Mouse (Mus musculus): ENCODE measurements at regions not wholly inside any gene's neighbourhood (a gene's known extent, or its start where the extent isn't known, plus 50 kb on each side); places are given as distances from the start of the nearest gene placed in this dataset.

GRCm38 (mm10) chr1:129219098-129219497 lies 54.0 kb upstream of the Thsd7b start:
- in situ Hi-C loops (cut with MboI; ENCODE audit: low sequenced_read_pairs), result no loop called here

DNA sequence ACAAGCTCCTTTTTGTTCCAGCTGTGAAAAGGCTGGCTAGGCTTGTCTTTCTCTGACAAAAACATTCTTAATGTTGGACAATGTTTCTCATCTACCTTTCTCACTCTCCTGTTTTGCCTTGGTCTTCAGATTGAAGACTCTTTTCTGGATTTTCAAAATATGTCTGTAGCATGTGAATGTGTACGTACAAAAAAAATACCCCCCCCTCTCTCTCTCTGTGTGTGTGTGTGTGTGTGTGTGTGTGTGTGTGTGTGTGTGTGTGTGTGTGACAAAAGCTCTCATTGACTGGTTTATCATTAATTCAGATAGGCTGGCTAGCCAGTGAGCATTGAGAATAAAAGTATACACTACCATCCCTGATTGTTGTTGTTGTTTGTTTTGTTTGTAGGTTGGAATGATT lies 64.3 kb upstream of the Thsd7b start:
- in situ Hi-C loops (cut with MboI; ENCODE audit: low sequenced_read_pairs), result no loop called here

GRCm38 (mm10) chr1:129208406-129208805 lies 64.7 kb upstream of the Thsd7b start:
- in situ Hi-C loops (cut with MboI; ENCODE audit: low sequenced_read_pairs), result no loop called here

DNA sequence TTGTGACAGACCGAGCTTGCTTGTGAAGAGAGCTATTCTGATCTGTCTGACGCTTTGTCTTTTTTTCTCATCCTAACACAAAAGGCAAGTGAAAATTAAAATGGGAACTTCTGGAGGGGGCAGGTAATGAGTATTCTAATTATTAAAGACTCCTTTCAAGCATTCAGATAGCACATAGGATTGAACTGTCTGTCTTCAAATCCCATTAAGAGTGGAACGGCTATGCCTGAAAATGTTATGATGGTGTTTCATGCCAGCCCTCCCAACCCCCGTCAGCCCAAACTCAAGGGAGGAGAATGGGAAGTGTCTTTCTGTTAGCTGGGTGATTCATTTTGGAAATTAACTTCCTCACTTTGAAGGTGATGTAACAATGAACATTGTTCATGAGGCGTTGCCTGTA lies 65.4 kb upstream of the Thsd7b start:
- in situ Hi-C loops (cut with MboI; ENCODE audit: low sequenced_read_pairs), result no loop called here

GRCm38 (mm10) chr1:129180174-129180759 lies 92.8 kb upstream of the Thsd7b start:
- in situ Hi-C loops (cut with MboI; ENCODE audit: low sequenced_read_pairs), result no loop called here

GRCm38 (mm10) chr1:129169936-129170335 lies 103.2 kb upstream of the Thsd7b start:
- in situ Hi-C loops (cut with MboI; ENCODE audit: low sequenced_read_pairs), result no loop called here

DNA sequence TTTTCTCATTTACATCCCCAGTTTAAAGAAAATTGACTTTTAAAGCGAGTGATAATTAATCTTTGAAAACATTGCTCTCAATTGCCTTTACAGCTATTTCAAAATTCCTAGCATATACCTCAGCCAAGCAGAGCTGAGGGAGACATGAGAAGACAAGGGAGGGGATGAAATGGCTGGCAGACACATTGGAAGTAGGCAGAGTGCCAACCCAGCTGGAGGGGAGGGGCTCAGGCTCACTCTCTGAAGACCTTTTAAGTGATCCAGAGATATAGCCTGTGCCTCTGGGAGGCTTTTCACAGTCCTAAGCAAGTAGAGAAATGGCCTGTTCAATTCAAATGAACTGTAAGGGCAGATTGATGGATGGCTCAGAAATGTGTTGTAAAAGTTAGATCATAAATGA lies 122.5 kb upstream of the Thsd7b start:
- in situ Hi-C loops (cut with MboI; ENCODE audit: low sequenced_read_pairs), result no loop called here

- in situ Hi-C loops (cut with MboI; ENCODE audit: low sequenced_read_pairs), result no loop called here
Observed at GRCm38 (mm10) chr1:129148733-129149388, 124.2 kb upstream of the Thsd7b start.

- in situ Hi-C loops (cut with MboI; ENCODE audit: low sequenced_read_pairs), result no loop called here
Observed at GRCm38 (mm10) chr1:129146395-129147094, 126.6 kb upstream of the Thsd7b start.

DNA sequence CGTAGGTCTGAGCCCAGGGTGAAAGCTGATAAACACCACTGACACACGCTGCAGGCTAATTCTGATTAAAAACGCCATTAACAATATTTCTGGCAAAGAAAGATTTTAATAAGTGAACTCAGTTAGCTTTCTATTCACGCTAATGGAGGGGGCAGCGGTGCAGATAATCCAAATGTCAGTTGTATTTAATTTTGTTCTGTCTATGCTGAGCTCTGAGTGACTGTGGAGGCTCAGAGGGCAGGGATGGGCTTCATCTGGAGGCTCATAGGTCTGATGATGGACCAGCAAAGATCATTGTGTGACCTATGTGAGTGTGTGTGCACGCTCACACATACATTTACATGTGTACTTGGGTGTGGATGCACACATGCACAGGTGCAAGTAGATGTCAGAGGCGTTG lies 134.3 kb upstream of the Thsd7b start:
- in situ Hi-C loops (cut with MboI; ENCODE audit: low sequenced_read_pairs), result no loop called here

GRCm38 (mm10) chr1:129106961-129107557 lies 166.0 kb upstream of the Thsd7b start:
- in situ Hi-C loops (cut with MboI; ENCODE audit: low sequenced_read_pairs), result no loop called here

- in situ Hi-C loops (cut with MboI; ENCODE audit: low sequenced_read_pairs), result no loop called here
Observed at GRCm38 (mm10) chr1:129100997-129101396, 172.1 kb upstream of the Thsd7b start.

DNA sequence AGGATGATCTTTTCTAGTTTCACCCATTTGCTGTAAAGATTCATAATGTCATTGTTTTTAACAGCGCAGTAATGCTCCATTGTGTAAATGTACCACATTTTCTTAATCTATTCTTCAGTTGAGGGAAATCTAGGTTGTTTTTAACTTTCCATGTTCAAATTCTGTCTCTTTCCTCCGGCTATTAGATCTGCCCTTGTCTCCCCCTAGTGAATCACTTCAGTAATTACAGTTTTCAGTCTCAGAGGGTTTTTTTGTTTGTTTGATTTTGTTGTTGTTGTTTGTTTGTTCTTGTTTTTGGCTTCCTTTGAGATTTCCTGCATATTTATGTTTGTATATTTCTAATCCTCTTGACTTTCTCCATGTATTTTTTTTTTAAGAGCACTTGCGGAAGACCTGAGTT lies 194.8 kb upstream of the Thsd7b start:
- in situ Hi-C loops (cut with MboI; ENCODE audit: low sequenced_read_pairs), result no loop called here

- in situ Hi-C loops (cut with MboI; ENCODE audit: low sequenced_read_pairs), result no loop called here
Observed at GRCm38 (mm10) chr1:129057182-129057581, 215.9 kb upstream of the Thsd7b start.

- in situ Hi-C loops (cut with MboI; ENCODE audit: low sequenced_read_pairs), result no loop called here
Observed at GRCm38 (mm10) chr1:129055252-129055651, 217.8 kb upstream of the Thsd7b start.

DNA sequence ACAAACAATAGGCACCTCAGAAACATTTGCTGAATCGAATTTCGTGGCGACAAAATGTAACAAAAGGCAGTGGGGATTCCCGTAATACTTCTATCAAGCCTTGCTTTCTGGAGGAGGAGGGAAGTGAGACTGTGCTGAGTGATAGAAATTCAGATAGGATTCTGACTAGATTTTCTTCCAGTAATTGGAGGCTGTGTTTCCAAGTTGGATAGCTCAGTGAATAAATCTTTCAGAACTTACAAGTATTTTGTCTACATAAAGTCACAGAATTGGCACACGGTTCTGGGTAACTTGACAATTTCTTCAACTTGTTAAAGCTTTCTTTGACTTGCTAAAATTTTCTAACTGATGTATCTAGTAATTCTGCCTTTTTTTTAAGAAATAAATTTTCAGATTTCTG lies 239.4 kb upstream of the Thsd7b start:
- in situ Hi-C loops (cut with MboI; ENCODE audit: low sequenced_read_pairs), result no loop called here

DNA sequence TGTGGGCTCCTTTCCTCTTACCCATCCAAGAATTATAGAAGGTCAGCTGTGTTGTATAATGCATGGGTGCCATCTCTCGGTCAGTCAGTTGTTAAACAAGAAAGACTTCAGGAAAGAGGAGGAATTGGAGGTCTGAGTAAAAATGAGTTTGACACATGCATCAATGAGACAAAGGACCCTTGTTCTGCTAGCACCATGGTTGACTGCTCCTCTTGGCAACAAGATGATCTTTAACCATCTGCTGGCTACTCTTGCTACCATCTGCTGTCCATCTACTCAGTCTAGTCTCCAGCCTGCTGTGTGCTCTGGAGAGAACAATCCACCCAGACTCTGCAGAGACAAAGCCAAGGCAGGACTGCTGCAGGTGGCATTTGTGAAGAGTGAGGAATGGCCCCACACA lies 267.2 kb upstream of the Thsd7b start:
- in situ Hi-C loops (cut with MboI; ENCODE audit: low sequenced_read_pairs), result no loop called here

GRCm38 (mm10) chr1:129002286-129002685 lies 270.8 kb upstream of the Thsd7b start:
- in situ Hi-C loops (cut with MboI; ENCODE audit: low sequenced_read_pairs), result no loop called here

DNA sequence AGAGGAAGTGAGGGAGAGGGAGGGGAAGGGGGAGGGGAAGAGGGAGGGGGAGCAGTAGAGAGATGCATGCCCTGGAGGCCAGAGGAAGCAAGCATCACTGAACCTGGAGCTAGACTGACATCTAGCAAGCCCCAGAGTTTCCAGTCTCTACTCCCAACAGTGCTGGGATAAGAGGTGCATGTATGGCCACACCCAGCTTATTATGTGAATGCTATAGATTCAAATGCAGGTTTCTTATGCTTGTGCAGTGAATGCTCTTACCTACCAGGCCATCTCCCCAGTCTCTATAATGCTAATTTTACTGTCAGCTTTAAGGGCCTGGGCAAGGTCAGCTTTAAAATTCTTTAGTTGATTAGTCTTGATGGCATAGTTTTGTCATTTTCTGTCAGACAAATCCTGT lies 271.3 kb upstream of the Thsd7b start:
- in situ Hi-C loops (cut with MboI; ENCODE audit: low sequenced_read_pairs), result no loop called here

DNA sequence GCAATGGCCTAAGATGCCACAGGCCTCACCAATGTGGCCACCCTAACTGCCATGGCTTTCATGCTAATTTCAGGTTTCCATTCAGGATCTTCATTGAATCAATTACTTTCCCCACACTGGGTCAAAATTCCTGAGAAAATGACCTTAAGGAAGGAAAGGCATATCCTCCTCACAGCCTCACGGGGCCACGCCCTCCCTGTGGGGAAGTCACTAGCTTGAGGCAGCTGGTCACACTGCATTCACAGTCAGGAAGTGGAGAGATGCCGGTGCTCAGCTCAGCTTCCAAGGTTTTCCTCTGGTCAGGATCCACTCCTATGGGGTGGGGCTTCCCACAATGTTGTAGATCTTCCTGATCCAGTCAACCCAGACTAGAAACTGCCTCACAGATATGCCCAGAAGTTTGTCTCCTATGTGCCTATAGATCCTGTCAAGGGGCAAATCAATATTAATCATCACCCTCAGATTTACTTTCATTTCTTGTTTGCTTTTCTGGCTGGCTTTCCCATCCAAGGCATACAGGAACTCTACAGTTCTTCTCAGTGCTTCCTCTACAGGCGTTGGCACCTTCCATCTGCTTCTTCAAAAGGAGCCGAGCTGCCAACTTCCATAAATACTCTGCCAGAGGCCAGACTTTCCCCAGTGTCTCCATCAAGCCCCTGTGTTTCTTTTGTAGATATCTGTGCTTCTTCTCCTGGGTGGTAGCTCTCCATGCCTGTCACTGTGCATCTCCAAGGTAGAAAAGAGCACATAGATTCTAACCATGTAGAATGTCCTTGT lies 273.2 kb upstream of the Thsd7b start:
- in situ Hi-C loops (cut with MboI; ENCODE audit: low sequenced_read_pairs), result no loop called here

- in situ Hi-C loops (cut with MboI; ENCODE audit: low sequenced_read_pairs), result no loop called here
Observed at GRCm38 (mm10) chr1:128994655-128995054, 278.4 kb upstream of the Thsd7b start.
